Mouse (Mus musculus): Measurements from ENCODE around the gene Prdm13. TPM values are rescaled to one million over a fixed set of nuclear protein-coding genes. Genes with fewer than 3 reads are reported as not detected.

Gene Prdm13
- polyA plus RNA-seq, 2 experiments: not detected

DNA sequence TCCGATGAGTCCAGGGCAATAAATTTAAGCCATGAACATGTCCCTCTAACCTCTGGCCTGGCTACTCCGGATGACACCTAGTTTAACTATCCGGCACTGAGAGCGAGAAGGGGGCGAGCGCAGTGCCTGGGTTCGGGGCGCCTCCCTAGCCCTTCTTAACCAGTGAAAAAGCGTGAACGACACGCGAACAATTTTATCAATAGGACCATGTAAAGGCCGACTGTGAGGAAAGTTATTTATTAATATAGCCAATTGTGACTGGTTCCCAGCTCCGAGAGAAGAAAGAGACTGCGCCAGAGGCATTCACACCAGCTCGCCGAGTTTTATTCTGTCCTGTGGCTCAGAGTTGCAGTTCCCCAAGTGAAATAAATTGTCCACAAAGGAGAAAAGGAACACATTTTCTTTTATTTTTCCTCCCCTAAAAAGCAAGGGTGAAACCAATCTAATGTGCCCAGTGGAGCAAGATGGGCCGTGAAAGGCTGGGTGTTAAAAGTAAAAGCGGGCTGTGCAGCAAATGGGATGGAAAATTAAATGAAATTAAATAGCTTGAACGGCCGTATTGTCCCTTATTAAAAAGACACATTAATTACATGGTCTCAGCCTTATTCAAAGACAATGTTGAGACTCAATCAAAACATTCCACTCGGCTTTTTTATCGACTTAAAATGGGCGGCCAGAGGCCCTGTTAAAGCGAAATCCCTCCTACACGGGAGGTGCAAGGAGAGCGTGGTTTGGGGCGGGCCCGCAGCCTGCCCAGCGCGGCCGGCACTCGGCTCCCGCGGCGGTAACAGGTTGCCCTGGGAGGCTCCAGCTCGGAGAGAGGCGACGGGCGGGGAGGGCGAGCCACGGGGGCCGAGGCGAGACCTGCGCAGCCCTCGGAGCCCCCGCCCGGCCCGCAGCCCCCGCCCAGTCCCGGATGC lies 2.3 kb upstream of the Prdm13 start:
- Histone ChIP-seq H3K4me2 (replicated peaks; ENCODE audit: low read depth, low read length, severe bottlenecking) (peak overlapping the region; percentile 86), H3K4me1 (ENCODE audit: control insufficient read depth, insufficient read depth, low read length) (peaks cover 6% of the 10 kb centered on the region; the same call in 1 of the 2 replicates), H3K9me3 (ENCODE audit: control insufficient read depth, low read length) (no peaks in the 10 kb centered on the region), H3K27ac (replicated peaks; ENCODE audit: low read depth, low read length) (no peak overlapping the region), H3K36me3 (ENCODE audit: control insufficient read depth, insufficient read depth, low read length) (no peaks in the 10 kb centered on the region), H3K9ac (ENCODE audit: low read depth, low read length, severe bottlenecking) (peak overlapping the region; percentile 17; the same call in 1 of the 2 replicates), H3K27me3 (ENCODE audit: control insufficient read depth, insufficient read depth, low read length) (peaks cover 100% of the 10 kb centered on the region), H3K4me3 (replicated peaks; ENCODE audit: low read length) (peak overlapping the region; percentile 45)
- ATAC-seq (ENCODE audit: low FRiP score, low read depth) (peak; percentile 36; the same call in 1 of the 2 replicates), DNase-seq (ENCODE audit: low spot score) (no peak)
- WGBS: 1% methylated on average over 36 of the region's 51 CpGs
- no peak for TF ChIP-seq POLR2A (IDR thresholded peaks at IDR 0.05; ENCODE audit: borderline replicate concordance, extremely low read depth, insufficient read depth, insufficient read length)

DNA sequence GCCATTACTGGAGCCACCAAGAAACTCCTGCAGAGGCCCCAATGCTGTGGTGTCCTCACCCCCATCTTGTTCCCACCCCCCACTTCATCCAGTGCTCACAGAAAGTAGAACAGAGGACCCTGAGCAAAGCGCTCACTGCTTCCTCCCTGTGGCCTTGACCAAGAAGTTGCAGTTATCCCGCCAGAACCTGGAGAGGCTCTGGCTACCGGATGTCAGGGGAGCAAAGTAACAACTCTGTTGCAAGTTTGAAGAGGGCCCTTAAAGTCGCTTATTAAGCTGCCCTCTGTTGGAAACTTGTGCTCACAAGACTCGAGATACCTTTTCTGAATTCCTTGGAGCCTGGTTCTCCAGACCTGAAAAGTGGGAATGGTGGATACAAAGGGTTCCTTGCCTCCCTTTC lies 1.2 kb upstream of the Prdm13 start:
- Histone ChIP-seq H3K36me3 (ENCODE audit: control insufficient read depth, insufficient read depth, low read length) (no peaks in the 10 kb centered on the region), H3K27ac (replicated peaks; ENCODE audit: low read depth, low read length) (no peak overlapping the region), H3K4me3 (replicated peaks; ENCODE audit: low read length) (no peak overlapping the region), H3K4me2 (replicated peaks; ENCODE audit: low read depth, low read length, severe bottlenecking) (no peak overlapping the region), H3K9me3 (ENCODE audit: control insufficient read depth, low read length) (no peaks in the 10 kb centered on the region), H3K27me3 (ENCODE audit: control insufficient read depth, insufficient read depth, low read length) (peaks cover 100% of the 10 kb centered on the region), H3K4me1 (ENCODE audit: control insufficient read depth, insufficient read depth, low read length) (peaks cover 6% of the 10 kb centered on the region; the same call in 1 of the 2 replicates), H3K9ac (ENCODE audit: low read depth, low read length, severe bottlenecking) (no peak overlapping the region)
- ATAC-seq (ENCODE audit: low FRiP score, low read depth) (no peak), DNase-seq (ENCODE audit: low spot score) (no peak)
- TF ChIP-seq POLR2A (IDR thresholded peaks at IDR 0.05; ENCODE audit: borderline replicate concordance, extremely low read depth, insufficient read depth, insufficient read length): no peak
- 0% methylated on average over 5 of the region's 5 CpGs for WGBS

DNA sequence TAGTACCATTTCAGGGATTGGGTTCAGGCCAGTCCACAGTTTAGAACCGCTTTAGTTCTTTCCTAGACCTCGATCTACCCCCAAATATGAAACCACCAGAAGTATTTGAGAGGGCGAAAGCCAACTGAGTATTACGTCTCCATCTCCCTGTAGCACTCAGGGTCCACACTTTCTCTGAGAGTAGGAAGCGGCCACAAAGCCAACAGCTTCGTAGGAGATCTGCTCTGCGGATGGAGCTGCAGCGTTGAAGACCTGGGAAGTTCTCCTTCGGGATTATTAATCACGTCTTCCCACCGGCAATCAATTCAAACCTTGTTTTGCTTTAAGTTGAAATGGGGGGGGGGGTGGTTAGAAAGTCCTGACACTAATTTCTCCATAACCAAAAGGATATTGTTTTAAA lies 653 bp upstream of the Prdm13 start:
- no peak for DNase-seq (ENCODE audit: low spot score)

DNA sequence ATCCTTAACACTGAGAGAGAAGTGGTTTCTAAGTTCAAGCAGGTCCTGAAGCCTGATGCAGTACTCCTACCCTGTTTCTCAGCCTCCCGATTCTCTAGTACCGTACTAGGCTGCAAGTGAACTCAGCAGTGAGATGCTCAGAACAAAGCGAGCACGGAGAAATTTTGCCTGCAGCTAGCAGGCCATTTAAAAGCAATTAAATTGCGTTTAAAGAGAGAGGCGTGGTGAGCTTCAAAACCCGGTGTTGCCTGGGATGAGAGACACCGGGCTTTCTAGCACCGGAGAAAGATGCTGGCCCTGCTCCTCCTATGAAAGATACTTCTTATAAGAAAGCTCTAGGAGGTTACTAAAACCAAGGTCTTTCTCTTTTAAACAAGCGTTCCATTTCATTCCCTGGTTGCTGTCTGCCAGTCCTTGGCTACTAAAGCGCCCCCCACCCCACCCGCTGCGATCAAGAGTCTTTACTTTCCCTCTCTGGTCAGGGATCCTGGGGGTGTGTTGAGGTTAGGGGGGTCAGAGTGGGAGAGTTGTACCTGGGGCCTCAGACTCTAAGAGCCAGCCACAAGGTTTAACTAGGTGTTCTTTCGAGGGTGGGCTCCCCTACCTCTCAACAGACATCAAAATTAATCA lies 1.3 kb downstream of the Prdm13 start:
- no peak for DNase-seq (ENCODE audit: low spot score)
- Histone ChIP-seq H3K27ac (replicated peaks; ENCODE audit: low read depth, low read length) (no peak overlapping the region), H3K36me3 (ENCODE audit: control insufficient read depth, insufficient read depth, low read length) (no peaks in the 10 kb centered on the region), H3K4me3 (replicated peaks; ENCODE audit: low read length) (no peak overlapping the region), H3K27me3 (ENCODE audit: control insufficient read depth, insufficient read depth, low read length) (peaks cover 100% of the 10 kb centered on the region), H3K9me3 (ENCODE audit: control insufficient read depth, low read length) (no peaks in the 10 kb centered on the region), H3K9ac (ENCODE audit: low read depth, low read length, severe bottlenecking) (no peak overlapping the region), H3K4me1 (ENCODE audit: control insufficient read depth, insufficient read depth, low read length) (peaks cover 6% of the 10 kb centered on the region; the same call in 1 of the 2 replicates), H3K4me2 (replicated peaks; ENCODE audit: low read depth, low read length, severe bottlenecking) (no peak overlapping the region)
- TF ChIP-seq POLR2A (IDR thresholded peaks at IDR 0.05; ENCODE audit: borderline replicate concordance, extremely low read depth, insufficient read depth, insufficient read length): no peak
- no peak for ATAC-seq (ENCODE audit: low FRiP score, low read depth)
- 3% methylated on average over 14 of the region's 14 CpGs for WGBS

More for the DNA sequence above, 653 bp upstream of the Prdm13 start:
- H3K27me3 ChIP-seq (ENCODE audit: control insufficient read depth, insufficient read depth, low read length): peaks cover 100% of the 10 kb centered on the region
- no peak overlapping the region for H3K4me3 ChIP-seq (replicated peaks; ENCODE audit: low read length)
- peaks cover 6% of the 10 kb centered on the region; the same call in 1 of the 2 replicates for H3K4me1 ChIP-seq (ENCODE audit: control insufficient read depth, insufficient read depth, low read length)
- no peak overlapping the region for H3K4me2 ChIP-seq (replicated peaks; ENCODE audit: low read depth, low read length, severe bottlenecking)
- ATAC-seq (ENCODE audit: low FRiP score, low read depth): no peak
- no peak overlapping the region for H3K27ac ChIP-seq (replicated peaks; ENCODE audit: low read depth, low read length)
- TF ChIP-seq POLR2A (IDR thresholded peaks at IDR 0.05; ENCODE audit: borderline replicate concordance, extremely low read depth, insufficient read depth, insufficient read length): no peak
- 2% methylated on average over 11 of the region's 11 CpGs for WGBS
- H3K36me3 ChIP-seq (ENCODE audit: control insufficient read depth, insufficient read depth, low read length): no peaks in the 10 kb centered on the region
- no peak overlapping the region for H3K9ac ChIP-seq (ENCODE audit: low read depth, low read length, severe bottlenecking)
- no peaks in the 10 kb centered on the region for H3K9me3 ChIP-seq (ENCODE audit: control insufficient read depth, low read length)

DNA sequence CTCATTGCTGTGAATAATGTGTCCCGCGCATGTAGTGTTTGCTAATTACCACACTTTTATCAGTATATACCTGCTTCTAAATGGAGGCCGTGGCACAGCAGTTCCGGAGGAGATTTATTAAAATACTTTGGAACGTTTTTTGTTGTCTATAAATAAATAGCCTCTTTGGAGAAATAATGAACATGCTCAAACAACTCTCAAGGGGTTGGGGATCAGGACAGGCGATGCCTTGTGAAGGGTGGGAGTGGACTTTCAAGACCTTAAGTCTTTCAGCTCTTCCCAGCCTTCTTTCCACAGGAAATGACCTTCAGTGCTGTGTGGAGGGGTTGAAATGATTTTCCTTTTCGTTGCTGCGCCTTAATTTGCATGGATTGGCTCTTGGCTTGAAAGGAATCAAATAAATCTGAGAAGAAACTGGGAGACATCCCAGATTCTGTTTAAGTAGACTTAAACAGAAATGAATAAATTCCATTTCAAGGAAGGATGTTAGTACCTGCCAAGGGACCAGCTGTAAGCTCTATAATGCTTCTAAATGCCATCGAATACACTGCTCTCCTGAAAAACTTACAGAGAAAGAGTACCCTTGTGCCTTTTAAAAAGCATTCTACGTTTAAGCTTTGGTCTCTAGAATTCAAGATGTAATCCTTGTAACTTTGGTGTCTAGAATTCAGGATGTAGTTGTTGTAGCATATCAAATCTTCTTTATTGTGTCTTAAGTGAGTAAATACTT lies 3.2 kb downstream of the Prdm13 start:
- H3K4me3 ChIP-seq (replicated peaks; ENCODE audit: low read length): no peak overlapping the region
- no peak for TF ChIP-seq POLR2A (IDR thresholded peaks at IDR 0.05; ENCODE audit: borderline replicate concordance, extremely low read depth, insufficient read depth, insufficient read length)
- no peak overlapping the region for H3K4me2 ChIP-seq (replicated peaks; ENCODE audit: low read depth, low read length, severe bottlenecking)
- peaks cover 100% of the 10 kb centered on the region for H3K27me3 ChIP-seq (ENCODE audit: control insufficient read depth, insufficient read depth, low read length)
- ATAC-seq (ENCODE audit: low FRiP score, low read depth) (no peak), DNase-seq (ENCODE audit: low spot score) (no peak)
- H3K4me1 ChIP-seq (ENCODE audit: control insufficient read depth, insufficient read depth, low read length): peaks cover 8% of the 10 kb centered on the region; the same call in 1 of the 2 replicates
- no peak overlapping the region for H3K27ac ChIP-seq (replicated peaks; ENCODE audit: low read depth, low read length)
- 16% methylated on average over 10 of the region's 10 CpGs for WGBS
- H3K9ac ChIP-seq (ENCODE audit: low read depth, low read length, severe bottlenecking): no peak overlapping the region
- no peaks in the 10 kb centered on the region for H3K36me3 ChIP-seq (ENCODE audit: control insufficient read depth, insufficient read depth, low read length)
- no peaks in the 10 kb centered on the region for H3K9me3 ChIP-seq (ENCODE audit: control insufficient read depth, low read length)

All from limb, embryonic 14.5 days (tissue).